Mouse (Mus musculus): Measurements from ENCODE around the gene Nicn1.
A peak's percentile ranks its signal among the peaks of the same experiment; 100 is the strongest.
"Not testable (repeated sequence)": the region's sequence is repeated elsewhere in the genome, so short reads cannot be mapped to it uniquely, and the experiment has no call there.

Gene Nicn1

DNA sequence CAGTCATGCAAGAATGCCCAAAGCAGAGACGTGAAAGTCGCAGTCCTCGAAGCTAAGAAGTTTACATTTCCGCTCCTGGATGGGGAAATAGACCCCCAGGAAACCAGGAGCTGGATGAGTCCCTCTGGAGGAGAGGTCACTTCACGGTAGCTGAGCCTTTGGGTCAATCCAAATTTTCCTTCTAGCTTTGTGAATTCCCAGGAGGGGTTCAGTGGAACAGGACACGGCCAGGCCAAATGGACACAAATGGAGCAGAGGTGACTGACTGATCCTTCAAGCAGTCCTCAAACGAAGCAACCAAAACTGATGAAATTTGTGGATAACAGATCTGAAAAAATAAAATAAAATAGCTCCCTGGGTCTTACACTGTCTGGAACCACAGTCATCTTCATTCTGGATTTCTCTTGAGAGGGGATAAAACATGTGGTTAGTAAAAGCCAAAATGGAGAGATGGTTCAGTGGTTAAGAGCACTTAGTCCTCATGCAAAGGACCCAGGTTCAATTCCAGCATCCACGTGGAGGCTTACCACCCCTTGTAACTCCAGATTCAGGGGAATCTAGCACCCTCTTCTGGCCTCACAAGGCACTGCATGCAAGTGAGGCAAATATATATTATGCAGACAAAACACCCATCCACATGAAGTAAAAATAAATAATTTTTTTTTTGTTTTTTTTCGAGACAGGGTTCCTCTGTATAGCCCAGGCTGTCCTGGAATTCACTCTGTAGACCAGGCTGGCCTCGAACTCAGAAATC, 11.4 kb upstream of the Nicn1 start:
- peak; percentile 50 for DNase-seq (ENCODE audit: low read depth, low spot score)

DNA sequence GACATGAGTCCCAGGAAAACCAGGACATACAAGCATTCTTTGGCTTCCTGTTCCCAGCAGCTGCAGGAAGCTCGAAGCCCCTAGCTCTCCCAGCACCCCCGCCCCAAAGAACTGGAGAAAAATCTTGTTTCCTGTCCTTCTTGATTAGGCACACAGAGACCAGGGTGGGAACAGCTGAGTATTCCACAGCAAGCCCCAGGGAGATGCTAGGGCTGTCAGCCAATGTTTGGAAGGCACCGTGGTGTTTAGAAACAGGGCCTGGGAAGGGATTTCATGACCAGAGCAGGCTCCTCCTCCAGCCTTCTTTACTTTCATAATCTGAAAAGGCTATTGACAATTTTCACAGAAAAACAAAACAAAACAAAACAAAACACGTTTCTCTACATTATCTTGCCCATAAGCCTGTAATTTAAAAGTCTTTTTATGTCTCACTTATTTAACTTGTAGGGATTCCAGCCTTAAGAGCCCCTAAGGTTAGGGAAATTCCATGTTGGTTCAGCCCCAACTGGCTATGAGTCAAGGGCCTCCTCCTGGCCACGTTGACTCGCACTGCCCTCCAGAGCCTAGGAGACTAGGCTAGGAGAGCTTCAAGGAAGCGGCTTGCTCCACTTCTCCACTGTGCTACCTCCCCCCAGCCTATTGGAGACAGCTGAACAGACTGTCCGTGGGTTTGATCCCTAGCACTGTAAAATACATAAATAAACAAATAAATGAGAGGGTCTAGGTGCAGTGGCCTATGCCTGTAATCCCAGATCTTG, 10.0 kb upstream of the Nicn1 start:
- DNase-seq (ENCODE audit: low read depth, low spot score), result no peak

DNA sequence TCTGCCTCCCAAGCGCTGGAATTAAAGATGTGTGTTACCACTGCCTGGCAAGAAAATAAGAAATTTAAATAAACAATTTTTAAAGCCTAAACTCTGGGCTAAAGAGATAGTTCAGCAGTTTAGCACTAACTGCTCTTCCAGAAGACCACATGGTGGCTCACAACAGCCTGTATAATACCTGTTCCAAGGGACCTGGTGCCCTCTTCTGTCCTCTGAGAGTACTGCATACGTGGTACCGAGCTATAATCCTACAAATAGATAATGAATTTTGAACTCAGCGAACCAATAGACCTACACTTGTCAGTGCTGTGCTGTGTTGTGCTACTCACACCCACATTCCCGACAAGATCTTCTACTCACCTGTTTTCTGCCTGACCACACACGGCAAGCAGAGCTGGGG, 5.8 kb upstream of the Nicn1 start:
- DNase-seq (ENCODE audit: low read depth, low spot score), result peak; percentile 62

DNA sequence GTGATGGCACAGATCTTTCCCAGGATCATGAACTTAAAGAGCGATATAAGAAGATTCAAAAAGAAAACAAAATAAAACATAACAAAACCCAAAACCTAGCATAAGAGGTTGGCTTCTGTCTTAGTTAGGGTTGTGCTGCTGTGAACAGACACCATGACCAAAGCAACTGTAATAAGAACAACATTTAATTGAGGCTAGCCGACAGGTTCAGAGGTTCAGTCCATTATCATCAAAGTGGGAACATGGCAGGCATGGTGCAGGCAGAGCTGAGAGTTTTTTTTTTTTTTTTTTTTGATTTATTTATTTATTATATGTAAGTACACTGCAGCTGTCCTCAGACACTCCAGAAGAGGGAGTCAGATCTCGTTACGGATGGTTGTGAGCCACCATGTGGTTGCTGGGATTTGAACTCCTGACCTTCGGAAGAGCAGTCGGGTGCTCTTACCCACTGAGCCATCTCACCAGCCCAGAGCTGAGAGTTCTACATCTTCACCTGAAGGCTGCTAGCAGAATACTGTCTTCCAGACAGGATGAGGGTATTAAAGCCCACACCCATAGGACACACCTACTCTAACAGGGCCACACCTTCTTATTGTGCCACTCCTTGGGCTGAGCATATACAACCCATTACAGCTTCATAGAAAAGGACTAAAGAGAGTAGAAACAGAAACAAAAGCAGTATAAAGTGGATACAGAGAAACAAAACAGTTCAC, 2.5 kb upstream of the Nicn1 start:
- not testable (repeated sequence) for DNase-seq (ENCODE audit: low read depth, low spot score)

DNA sequence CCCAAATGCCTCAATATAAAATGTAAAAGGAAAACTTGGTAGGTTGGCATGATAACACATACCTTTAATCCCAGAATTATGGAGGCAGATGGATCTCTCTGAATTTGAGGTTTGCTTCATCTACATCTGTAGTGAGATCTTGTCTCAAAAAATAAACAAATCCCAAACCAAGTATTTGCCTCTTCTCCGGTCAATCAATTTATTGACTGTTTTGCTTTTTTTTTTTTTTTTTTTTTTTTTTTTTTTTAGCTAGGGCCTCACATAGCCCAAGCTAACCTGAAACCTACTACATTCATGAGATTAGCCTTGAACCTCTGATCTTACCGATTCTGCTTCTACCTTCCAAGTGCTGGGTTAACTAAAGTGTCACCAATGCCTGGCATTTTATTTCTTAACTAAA, 882 bp upstream of the Nicn1 start:
- DNase-seq (ENCODE audit: low read depth, low spot score), result no peak

DNA sequence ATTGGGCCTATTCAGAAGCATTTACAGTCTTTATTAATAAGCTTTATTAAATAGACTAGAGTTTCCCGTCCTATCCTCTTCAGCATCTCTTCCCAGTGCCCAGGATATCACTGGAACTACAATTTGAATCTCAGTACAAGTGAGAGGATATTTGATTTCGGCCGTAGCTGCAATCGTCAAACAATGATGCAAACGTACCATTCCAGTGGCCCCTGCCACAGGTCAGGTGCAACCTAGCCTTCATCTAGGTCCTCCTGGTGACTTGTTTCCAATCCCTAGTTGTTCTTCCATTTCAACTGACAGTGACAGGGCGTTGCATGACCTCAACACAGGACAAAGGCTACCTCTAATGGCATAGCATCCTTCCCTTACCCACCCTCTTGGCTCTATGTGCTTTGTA, 544 bp downstream of the Nicn1 start:
- DNase-seq (ENCODE audit: low read depth, low spot score), result no peak

DNA sequence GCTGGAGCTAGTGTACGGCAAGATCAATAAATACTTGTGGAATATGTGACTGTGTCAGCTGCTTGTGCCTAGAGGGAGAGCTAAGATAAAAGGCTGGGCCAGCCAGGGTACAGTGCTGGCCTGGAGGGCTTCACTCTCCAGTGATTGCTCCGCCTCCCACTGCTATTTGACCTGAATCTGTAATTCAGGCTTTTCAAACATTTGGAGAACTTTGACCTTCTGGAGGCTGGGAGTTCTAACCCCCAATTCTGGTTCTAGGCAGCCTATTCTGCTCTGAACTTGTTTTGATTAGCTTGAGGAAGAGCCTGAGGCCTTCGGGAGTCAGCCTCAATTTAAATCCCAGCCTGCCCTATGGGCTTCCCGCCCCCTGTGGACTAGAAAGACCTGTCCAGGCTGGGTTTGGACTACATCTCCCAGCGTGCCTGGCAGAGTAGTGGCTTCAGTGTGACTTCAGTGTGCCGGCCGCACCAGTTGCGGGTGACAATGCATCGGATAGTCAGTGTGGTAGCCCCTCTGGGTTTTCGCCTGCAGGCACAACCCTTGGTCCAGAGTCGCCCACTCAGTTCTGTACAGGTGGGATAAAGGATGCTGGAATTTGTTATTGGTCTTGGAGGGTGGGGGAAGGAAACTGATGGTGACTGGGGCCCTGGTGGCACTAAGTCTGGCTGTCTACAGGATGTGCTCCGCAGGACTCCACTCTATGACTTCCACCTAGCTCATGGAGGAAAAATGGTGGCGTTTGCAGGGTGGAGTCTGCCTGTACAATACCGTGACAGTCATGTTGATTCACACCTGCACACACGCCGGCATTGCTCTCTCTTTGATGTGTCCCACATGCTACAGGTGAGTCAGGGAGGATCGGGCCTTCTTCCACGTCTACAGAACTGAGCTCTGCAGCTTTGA, 6.5 kb downstream of the Nicn1 start, which contains the start of gene Amt:
TSS of gene Amt (plus strand) at position 401 of the 903 bp plus-strand sequence.
- DNase-seq (ENCODE audit: low read depth, low spot score), result no peak

DNA sequence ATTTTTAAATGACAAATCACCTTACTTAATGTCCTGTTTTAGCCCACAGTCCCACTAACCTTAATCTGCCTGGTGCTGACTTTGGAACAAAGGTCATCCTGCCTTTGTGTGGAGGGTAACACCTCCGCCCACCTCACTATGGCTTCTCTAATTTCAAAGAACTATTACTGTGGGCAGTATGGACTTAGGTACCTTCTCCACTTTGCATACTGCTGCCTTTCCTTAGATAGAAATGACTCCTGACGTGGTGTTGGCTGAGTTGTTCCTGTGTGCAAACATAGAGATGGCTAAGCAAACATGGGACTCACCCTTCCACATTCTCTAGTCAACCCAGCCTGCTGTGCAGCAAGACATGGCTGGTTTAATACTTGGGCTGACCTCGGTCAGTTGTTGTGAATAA, 11.6 kb downstream of the Nicn1 start:
- DNase-seq (ENCODE audit: low read depth, low spot score), result no peak

DNA sequence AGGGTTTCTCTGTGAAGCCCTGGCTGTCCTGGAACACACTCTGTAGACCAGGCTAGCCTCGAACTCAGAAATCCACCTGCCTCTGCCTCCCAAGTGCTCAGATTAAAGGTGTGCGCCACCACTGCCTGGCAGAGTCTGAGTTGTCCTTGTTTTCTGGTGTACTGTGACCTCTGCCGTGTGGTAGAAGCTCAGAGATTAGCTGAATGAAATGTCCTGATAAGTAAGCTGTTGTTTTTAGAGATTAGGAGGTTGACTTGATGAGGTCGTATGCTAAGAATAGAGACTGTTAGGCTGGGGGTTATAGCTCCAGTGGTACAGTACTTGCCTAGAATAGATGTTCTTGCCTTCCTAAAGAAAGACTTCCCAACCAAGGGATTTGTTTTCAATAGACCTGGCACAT, 14.5 kb downstream of the Nicn1 start:
- no peak for DNase-seq (ENCODE audit: low read depth, low spot score)

DNA sequence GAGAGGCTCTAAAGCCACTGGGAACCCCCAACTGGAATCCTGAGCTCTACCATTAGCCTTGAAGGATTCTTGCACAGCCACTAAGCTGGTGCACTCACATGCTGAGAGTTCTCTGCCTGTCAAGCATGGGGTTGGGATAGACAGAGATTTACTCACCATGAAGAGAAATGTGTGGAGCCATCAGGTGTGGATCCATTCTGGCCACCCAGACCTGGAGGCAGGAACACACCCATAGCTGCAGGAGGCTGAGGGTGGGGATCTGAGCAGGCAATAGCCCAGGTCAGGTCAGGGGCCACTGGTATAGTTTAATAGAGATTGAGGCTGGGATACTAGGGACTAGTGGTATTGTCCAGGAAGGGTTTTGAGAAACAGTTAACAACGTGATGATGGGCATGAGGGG, 14.9 kb downstream of the Nicn1 start:
- no peak for DNase-seq (ENCODE audit: low read depth, low spot score)

DNA sequence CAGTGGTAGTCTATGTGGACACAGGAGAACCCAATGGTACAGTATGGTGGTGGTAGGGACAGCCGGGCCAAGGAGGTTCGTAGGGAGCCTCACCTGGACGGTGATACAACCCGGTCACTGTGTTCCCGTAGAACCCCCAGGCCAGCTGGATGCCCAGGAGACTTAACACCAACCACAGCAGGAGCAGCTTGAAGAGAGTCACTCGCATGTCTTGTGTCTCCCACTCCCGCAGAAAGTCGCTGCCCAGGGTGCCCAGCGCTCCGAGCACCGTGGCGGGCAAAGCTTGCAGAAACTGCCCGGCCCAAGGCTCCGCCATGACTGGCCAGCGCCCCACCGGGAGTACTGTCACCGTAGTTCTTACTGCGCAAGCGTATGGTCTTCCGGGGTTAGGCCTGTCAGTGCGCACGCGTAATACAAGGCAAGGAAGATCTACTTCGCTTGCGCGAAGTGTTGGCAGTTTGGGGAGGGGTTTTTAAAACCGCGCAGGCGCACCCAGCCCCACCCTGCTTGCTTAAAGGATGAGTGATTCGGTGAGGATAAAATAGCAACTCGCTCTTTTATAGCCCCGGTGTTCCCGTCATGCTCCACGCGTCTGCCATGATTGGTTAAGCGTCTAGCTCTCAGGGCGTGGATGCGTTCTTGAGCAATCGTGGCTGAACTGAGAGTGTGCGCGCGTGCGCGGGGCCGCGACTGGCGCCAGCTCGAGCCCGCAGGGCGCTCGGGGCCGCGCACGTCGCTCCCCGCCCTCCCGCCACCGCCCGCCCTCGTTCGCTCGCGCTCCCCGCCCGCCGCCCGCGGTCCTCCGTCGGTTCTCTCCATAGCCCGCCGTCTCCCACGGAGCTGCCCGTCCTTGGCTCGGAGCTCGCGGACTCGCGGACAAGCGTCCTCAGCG, 15.6 kb downstream of the Nicn1 start, which contains the start of the genes Rhoa and Tcta:
TSS of gene Rhoa (plus strand) at position 501 of the 892 bp plus-strand sequence.
TSS of gene Tcta (minus strand) at position 532 of the 892 bp plus-strand sequence.
- peak; percentile 99 for DNase-seq (ENCODE audit: low read depth, low spot score)

DNA sequence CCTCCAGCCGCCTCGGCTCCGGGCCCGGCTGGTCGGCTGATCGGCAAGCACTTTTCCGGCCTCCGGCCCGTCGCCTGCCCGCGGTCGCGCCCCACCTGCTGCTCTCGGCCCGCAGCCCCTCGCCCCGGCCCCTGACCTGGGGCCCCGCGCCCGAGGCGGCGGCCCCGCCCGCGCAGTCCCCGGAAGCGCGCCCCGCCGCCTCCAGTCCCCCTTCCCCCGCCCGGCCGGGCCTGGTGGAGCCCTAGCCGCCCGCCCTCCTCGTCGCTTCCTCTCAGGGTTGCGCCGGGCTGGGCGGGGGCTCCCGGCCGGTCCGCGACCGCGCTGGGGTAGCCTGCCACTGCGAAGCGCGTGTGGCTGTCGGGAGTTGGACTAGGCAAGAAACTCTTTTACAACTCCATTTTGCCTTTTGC, 16.3 kb downstream of the Nicn1 start:
- peak; percentile 67 for DNase-seq (ENCODE audit: low read depth, low spot score)

DNA sequence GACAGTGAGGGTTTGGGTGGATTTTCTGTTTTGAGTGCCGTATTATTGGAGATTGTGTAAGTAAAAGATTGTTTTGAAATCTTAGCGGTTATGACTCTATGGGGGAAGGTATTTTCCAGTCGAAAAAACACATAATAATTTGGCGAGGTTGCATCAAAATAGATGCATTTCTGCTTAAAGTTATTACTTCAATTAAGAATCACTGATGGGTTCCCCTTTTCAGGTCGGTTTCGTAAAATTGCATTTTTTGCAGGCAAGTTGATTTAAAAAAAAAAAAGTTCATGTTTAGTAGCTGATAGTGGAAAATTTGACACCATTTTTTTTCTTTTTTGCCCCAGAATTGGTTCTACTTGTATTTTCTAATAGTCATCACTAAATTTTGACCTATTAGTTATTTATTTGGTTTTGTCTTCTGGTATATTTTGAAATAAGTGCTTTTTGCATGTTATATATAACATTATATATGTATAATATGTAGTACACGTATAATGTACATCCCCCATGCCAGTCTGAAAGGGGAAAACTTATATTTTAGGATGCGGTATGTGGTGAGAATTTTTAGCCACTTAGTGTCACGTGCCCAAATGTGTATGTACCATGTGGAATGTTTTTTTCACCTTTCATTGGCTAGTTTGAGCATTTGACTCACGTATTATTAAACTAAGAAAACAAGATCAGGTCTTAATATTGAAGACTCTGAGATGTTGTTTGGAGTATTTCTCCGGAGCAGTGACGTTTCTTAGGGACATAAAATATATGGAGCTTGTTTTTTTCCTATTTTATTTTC, 17.0 kb downstream of the Nicn1 start:
- DNase-seq (ENCODE audit: low read depth, low spot score), result no peak

DNA sequence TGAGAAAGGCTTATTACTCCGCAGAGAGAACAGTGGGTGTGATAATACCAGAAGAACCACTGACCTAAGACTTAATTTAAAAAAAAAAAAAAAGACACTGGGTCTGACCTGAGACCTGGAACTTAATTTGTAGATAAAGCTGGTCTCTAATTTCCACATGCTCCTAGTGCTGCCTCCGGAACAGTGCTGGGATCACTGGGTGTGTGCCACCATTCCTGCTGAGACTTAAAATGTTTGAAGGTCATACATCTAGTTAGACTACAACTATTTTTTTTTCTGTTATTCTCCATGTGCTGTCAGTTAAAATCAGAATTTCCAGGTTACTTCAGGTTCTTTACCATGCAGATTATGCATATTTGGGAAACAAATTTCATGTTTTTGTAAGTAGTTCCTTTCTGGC, 17.9 kb downstream of the Nicn1 start:
- no peak for DNase-seq (ENCODE audit: low read depth, low spot score)

DNA sequence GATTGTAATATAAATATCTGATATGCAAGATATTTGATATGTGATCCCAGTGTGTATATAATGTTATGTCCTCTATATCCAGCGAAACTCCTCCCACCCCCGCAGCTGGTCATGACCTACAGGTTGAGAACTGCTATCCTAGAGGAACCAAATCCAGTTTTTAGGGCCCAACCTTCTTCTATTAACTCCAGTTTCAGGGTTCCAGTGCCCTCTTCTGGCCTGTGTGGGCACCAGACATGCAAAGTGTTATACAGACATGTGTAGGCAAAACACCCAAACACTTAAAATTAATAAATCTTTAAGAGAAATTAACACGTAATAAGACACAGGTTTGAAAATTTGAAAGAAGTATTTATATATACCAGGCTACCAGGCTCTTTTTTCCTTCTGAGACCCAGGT, 27.3 kb downstream of the Nicn1 start:
- DNase-seq (ENCODE audit: low read depth, low spot score), result no peak

DNA sequence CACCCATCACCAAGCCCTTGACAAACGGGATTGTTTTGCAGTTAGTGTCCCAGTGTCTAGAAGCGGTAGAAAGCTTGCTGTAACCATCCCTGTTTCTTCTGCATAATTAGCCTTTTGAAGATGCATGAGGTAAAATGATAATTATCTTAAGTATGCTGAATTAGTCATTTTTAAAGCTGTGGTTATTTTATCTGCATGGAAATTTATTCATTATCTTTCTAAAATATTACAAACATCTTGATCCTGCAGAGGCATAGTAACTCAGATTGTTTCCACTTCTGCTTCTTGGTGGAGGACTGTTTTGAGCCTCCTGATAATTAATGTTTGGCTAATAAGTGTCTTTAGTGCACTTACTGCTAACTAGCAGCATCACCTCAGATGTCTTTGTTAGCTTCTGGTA, 28.2 kb downstream of the Nicn1 start:
- DNase-seq (ENCODE audit: low read depth, low spot score), result no peak

DNA sequence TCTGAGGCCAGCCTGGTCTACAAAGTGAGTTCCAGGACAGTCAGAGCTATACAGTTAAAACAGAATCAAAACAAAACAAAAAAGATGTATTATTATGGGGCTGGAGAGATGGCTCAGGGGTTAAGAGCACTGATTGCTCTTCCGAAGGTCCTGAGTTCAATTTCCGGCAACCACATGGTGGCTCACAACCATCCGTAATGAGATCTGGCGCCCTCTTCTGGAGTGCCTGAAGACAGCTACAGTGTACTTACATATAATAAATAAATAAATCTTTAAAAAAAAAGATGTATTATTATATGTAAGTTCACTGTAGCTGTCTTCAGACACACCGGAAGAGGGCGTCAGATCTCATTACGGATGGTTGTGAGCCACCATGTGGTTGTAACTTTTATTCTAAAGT, 31.8 kb downstream of the Nicn1 start:
- DNase-seq (ENCODE audit: low read depth, low spot score), result not testable (repeated sequence)

DNA sequence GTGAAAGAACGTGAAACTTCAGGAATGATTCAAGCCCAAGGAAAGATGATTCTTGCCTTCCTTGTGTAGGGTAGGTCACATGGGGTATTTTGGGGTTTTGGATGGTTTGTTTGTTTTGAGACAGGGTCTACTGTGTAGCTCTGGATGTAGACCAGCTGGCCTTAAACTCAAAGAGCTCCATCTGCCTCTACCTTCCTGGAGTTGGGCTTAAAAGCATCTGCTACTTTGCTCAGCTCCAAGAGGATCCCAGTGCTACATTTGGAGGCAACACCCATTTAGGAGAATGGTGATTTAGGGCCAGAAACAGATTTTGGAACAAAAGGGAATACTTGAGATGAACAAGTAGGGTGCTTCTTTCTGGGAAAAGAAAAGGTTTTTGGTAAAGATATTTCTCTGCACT, 34.6 kb downstream of the Nicn1 start:
- no peak for DNase-seq (ENCODE audit: low read depth, low spot score)

DNA sequence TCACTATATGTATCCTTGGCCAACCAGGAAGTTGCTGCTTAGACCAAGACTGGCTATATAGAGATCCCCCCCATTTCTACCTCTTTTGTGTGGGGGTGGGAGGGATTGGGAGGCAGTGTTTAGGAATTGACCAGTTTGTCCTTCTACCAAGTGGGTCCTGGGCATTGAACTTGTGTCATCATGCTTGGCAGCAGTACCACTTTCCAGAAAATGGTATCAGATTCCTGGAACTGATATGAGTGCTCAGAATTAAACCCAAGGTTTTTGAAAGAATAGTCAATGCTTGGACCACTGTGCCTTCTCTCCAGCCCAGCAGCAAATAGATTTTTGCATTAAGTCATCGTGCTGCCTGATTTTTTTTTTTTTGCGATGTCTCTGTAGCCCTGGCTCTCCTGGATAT, 35.6 kb downstream of the Nicn1 start:
- DNase-seq (ENCODE audit: low read depth, low spot score), result no peak
